Mouse (Mus musculus) testis, adult 2 months (tissue): Measurements from ENCODE around the gene Net1. TPM values are rescaled to one million over a fixed set of nuclear protein-coding genes. Genes with fewer than 3 reads are reported as not detected.
"Not testable (repeated sequence)": the region's sequence is repeated elsewhere in the genome, so short reads cannot be mapped to it uniquely, and the experiment has no call there.

Experiments used
- H3K27ac ChIP-seq: fragments of 200-500 bp; 2 replicates; pipeline ENCODE4 v1.5.1; 2012; ENCODE audit warnings: low read depth, low read length; ENCODE audit not compliant: control insufficient read depth, insufficient read depth
- H3K27me3 ChIP-seq: fragments of 200-500 bp; 2 replicates; pipeline ENCODE4 v1.6.1; 2012; ENCODE audit warnings: mild to moderate bottlenecking, low read length, moderate library complexity; ENCODE audit not compliant: control insufficient read depth, insufficient read depth
- H3K36me3 ChIP-seq: fragments of 200-500 bp; 2 replicates; pipeline ENCODE4 v1.6.1; 2012; ENCODE audit warnings: mild to moderate bottlenecking, low read length; ENCODE audit not compliant: control insufficient read depth, insufficient read depth
- H3K4me1 ChIP-seq: fragments of 200-500 bp; 2 replicates; pipeline ENCODE4 v1.6.1; 2012; ENCODE audit warnings: low read length; ENCODE audit not compliant: control insufficient read depth, insufficient read depth
- H3K4me3 ChIP-seq: fragments of 200-500 bp; 2 replicates; pipeline ENCODE4 v1.5.1; 2012; ENCODE audit warnings: low read depth, mild to moderate bottlenecking, low read length, moderate library complexity, mixed read lengths; ENCODE audit not compliant: control insufficient read depth
- CTCF ChIP-seq: fragments of 200-500 bp; IDR thresholded peaks from 2 replicates; pipeline ENCODE4 v1.5.1; 2012; ENCODE audit warnings: low read depth, mild to moderate bottlenecking, inconsistent platforms, low read length, moderate library complexity; ENCODE audit not compliant: control insufficient read depth, insufficient read depth, insufficient replicate concordance
- POLR2A ChIP-seq: fragments of 200-500 bp; IDR thresholded peaks from 2 replicates; pipeline ENCODE4 v1.6.1; 2012; ENCODE audit warnings: low read depth, mild to moderate bottlenecking, inconsistent platforms, low read length, moderate library complexity; ENCODE audit not compliant: control insufficient read depth
- polyA plus RNA-seq: library from polyadenylated mRNA; depleted of rRNA; stranded (reverse); fragments of >200 nt; gene quantifications from 2 replicates; pipeline ENCODE4 v1.2.3, GENCODE M21; 2012; rRNA removed

Gene Net1
- polyA plus RNA-seq, 1 experiment = 11.1 TPM

- H3K27ac ChIP-seq = no peak overlapping the region
- H3K4me1 ChIP-seq = no peaks in the 10 kb centered on the region
- TF ChIP-seq POLR2A (no peak), CTCF (no peak)
- H3K27me3 ChIP-seq = no peaks in the 10 kb centered on the region
- H3K4me3 ChIP-seq = no peak overlapping the region
- no peaks in the 10 kb centered on the region for H3K36me3 ChIP-seq
Measured at GRCm38 (mm10) chr13:3850330-3850729, 67.7 kb downstream of the Net1 start.

GRCm38 (mm10) chr13:3840662-3841061 is 77.4 kb downstream of the Net1 start:
- not testable (repeated sequence) for H3K27me3 ChIP-seq, H3K4me1 ChIP-seq, H3K4me3 ChIP-seq, H3K36me3 ChIP-seq, H3K27ac ChIP-seq

GRCm38 (mm10) chr13:3837312-3837807 is 80.7 kb downstream of the Net1 start, which contains the start of gene Calm4:
TSS of gene Calm4 (plus strand) at chr13:3837757.
- not testable (repeated sequence) for H3K27me3 ChIP-seq, H3K36me3 ChIP-seq, H3K4me1 ChIP-seq, H3K27ac ChIP-seq, H3K4me3 ChIP-seq

- not testable (repeated sequence) for H3K27ac ChIP-seq, H3K4me3 ChIP-seq, H3K27me3 ChIP-seq, H3K36me3 ChIP-seq, H3K4me1 ChIP-seq
Measured at GRCm38 (mm10) chr13:3833644-3834043, 84.4 kb downstream of the Net1 start.

GRCm38 (mm10) chr13:3832450-3832849 is 85.6 kb downstream of the Net1 start:
- Histone ChIP-seq H3K4me1 (no peaks in the 10 kb centered on the region), H3K36me3 (no peaks in the 10 kb centered on the region), H3K4me3 (no peak overlapping the region), H3K27ac (no peak overlapping the region), H3K27me3 (no peaks in the 10 kb centered on the region)
- TF ChIP-seq POLR2A (no peak), CTCF (no peak)

Other genes starting within 250 kb of the Net1 start
- gene Calml3, start 113.9 kb downstream of the Net1 start, polyA plus RNA-seq = 0.16 and 1.6 TPM in 2 replicates
- gene Calm4, start 80.5 kb downstream of the Net1 start, polyA plus RNA-seq = 0.35 and 0.38 TPM in 2 replicates
- not detected in 2 replicates for gene Calm5, start 64.0 kb downstream of the Net1 start, polyA plus RNA-seq
- gene Tubal3, start 54 bp upstream of the Net1 start, polyA plus RNA-seq = 1.6 and 2.0 TPM in 2 replicates
- gene Ucn3, start 27.1 kb upstream of the Net1 start, polyA plus RNA-seq = not detected in 2 replicates
- 0.23 and 0.46 TPM in 2 replicates for gene Akr1c14, start 130.8 kb upstream of the Net1 start, polyA plus RNA-seq
- gene Akr1c18, start 232.4 kb upstream of the Net1 start, polyA plus RNA-seq = not detected in 2 replicates